Mouse (Mus musculus) cerebellum, adult (tissue): ENCODE results near the gene Lrrfip1.

ENCODE experiments used
- ATAC-seq: cut with Nextera tagmentation; 2 replicates; pipeline ENCODE4 v1.9.2; 2017; ENCODE audit warnings: mild to moderate bottlenecking, moderate library complexity, mixed read lengths; ENCODE audit not compliant: insufficient number of reproducible peaks, low FRiP score, low TSS enrichment

Lrrfip1 gene

DNA sequence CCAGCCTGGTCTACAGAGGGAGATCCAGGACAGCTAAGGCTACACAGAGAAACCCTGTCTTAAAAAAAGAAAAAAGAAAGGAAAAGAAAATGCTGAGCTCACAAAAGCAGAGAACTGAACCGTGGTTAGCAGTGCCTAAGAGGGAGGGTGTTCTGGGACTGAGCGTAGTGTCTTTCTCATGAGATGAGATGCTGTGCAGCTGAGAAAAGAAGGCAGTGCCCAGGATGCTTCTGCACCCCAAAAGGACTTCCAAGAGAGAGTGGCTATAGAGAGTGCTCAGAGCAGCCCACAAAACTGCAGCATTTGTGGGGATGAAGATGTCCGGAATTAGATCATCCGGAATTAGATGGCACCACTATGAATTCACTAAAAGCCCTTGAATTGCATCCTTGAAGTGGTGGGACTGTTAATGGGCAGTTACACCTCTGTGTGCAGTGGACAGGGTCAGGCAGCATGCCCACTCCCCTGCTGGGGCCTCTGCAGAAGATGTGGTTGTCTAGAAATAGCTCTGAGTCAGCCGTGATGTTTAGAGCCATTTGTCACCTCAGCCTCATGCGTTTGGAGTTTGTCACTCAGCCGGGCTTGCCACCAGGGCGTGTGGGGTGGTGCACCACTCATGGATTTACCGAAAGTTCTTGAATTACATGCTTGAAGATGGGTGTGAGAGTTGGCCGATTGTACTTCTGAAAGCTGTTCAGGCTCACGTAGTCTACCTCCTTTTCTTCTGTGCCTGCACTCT is 23.8 kb downstream of the Lrrfip1 start:
- ATAC-seq = no peak

DNA sequence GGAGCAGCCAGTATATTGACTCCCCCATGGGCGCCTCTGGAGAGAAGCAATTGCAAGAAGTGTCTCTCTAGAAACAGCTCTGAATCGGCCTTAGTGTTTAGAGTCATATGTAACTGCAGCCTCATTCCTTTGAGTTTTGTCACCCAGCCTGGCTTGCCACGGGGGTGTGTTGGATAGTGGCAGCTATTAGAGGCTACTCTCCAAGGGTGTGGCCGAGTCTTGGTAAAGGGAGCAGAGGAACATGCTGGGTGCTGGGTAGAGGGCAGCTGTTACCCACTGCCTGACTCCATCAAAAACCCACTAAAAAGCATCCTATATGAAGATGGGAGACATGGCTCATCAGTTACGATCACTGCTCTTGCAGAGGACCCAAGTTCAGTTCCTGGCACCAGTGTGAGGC is 24.7 kb downstream of the Lrrfip1 start:
- ATAC-seq = no peak

DNA sequence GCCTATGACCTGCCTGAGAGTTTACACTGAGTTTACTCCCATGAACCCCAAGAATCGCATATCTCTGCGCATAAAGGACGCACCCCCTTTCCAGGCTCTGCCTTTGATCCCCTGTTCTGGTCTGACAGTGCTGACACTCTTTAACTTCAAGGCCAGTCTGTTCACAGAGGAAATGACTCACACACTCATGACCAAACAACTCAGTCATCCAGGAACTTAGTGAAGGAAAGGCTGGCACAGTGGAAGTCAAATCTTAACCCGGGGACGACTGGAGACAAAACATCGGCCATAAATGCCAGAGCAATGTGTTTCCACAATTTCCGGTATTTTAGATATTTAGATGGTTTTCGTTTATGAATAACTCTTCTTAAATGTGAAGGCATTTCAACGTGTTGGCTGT is 25.4 kb downstream of the Lrrfip1 start:
- no peak for ATAC-seq

DNA sequence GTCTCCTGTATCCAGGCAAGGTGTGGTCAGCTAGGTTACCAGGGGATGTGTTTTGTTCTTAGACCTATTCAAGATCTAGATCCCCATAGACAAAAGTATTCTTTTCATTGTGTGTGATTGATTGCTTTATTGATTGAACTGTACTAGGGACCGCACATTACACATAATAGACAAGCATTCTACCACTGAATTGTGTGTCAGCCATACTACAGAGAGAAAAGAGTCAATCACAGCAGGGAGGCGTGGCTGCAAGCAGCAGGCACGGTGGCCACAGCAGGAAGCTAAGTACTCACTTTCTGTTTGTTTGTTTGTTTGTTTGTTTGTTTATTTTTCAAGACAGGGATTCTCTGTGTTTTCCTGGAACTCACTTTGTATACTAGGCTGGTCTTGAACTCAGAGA is 25.9 kb downstream of the Lrrfip1 start:
- no peak for ATAC-seq

DNA sequence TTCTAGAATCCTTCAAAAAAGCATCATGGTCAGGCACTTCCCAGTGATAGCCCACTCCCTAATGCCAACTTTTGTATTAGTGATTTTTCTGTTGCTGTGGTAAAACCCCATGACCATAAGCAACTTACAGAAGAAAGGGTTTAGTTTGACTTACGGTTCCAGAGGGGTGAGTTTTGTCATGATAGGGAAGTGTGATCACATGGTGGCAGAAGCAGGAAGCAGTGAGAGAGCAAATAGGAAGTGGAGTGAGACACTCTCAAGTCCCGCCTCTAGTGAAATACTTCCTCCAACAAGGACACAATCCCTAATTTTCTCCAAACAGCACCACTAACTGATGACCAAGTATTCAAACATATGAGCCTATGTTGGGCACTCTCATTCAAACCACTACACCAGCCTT is 28.4 kb downstream of the Lrrfip1 start:
- ATAC-seq = no peak

DNA sequence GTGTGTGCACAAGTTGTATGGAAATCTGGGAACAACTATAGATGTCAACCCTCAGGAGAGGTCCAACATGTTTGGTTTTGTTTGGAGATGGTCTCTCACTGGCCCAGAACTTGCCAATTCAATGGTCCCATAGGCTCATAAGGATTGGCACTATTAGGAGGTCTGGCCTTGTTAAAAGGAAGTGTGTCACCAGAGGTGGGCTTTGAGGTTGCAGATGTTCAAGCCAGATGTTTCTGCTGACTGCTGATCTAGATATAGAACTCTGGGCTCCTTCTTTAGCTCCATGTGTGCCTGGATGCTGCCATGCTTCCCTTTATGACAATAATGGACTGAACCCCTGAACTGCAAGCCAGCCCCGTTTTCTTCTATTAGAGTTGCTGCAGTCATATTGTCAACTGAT is 31.8 kb downstream of the Lrrfip1 start:
- ATAC-seq = no peak

DNA sequence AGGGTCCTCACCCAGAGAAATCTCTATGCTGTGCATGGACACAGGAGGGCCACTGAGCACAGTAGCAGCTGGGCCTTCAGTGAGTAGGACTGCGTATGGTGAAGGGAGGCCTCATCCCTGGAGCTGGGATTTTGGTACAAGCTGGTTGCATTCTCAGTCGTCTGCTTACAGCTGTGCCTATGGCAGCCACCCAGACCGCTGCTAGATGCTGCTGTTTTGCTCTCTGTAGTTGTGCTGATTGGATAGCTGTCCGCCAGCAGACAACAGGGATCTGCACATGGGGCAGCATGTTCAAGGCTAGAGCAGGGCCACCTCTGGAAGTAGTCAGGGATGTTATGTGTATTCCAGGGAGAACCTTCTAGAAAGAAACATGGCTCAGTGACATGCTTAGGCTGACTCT is 33.0 kb downstream of the Lrrfip1 start:
- ATAC-seq = no peak

DNA sequence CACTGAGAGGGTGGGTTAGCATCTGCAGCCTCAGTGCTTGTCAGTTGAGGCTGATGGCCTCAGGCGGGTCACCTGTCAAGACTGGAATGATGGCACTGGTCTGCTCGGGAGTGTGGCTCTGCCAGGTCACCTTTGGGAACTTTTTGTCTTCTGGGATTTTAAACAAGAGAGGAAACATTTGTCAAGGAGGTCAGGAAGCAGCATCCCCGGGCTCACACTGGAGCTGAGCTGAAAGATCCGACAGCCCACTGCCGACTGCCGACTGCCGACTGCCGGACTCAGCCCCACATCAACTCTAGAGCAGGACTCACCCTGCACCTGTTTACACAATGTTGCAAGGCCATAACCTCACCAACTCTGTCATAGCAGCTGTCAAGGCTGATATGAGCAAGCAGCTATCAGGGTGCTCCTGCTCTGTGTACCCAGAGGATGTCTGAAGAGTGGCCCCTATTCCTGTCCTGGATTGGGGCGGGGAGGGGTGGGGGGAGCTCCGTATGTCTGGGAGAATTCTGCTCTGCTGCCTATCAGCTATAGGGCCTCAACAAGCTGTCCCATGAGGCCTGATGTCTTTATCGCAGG is 33.9 kb downstream of the Lrrfip1 start:
- ATAC-seq = no peak

DNA sequence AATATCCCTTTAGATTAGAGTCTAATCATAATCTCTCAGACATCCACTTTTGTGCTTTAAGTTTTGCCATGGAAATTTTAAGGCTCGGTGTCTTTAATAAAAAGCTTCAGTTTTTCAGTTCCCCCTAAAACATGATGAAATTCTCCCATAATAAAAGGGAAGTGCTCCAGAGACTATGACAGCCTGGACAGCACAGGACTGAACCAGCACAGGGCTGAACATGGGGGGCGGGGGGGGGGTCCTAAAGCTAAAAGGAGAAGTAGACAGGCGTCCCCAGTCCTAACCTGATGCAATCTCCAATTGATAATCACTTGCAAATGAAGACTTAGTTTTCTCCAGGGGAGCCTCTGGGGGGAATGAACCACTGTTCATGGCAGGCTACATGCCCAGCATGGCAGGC is 36.0 kb downstream of the Lrrfip1 start:
- no peak for ATAC-seq

DNA sequence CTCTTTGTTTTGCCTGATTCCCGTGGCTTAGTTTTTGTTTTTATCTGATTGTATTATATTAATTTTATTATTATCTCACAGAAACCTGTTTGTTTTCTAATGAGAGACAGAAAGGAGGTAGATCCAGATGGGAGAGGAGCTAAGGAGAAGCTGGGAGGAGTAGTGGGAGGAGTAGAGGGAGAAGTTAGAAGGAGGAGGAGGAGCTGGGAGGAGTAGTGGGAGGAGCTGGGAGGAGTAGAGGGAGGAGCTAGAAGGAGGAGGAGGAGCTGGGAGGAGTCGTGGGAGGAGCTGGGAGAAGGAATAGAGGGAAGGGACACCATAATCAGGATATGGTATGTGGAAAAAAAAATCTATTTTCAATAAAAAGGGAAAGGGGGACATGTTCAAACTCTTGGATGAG is 36.7 kb downstream of the Lrrfip1 start:
- no peak for ATAC-seq

DNA sequence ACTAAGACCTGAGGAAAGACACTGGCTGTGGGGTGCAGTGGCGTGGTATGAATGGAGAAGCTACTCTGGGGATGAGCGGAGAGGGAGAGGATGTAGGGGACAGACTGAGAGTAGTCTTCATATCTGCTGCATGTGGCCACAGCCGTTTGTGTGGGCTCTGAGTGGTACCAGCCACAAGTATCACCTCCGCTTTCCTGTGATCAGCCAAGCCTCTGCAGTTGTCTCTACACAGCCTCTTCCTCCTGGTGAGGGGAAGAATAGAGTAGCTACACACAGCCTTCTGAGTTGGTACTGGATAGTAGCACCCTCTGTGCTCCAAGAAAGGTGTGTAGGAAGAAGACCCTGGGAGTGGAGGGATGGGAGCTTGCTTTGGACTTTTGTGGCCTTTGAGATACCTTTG is 38.7 kb downstream of the Lrrfip1 start:
- no peak for ATAC-seq

DNA sequence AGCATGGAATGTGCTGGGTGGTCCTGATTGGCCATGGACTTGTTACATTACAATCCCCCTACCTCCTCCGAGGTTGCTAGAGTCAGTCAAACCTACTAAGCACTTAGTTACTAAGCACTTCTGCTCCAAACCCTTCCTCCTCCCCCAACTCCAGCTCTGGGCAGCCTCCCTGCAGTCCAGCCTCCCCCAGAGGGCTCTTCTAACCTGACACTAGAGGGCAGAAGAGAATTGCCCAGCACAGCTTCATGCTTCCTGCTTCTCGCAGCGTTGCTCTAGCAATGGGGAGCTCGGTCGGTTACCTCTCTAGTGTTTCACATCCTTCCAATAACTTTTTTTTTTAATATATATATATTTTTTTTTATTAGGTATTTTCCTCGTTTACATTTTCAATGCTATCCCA is 39.5 kb downstream of the Lrrfip1 start:
- ATAC-seq = no peak

DNA sequence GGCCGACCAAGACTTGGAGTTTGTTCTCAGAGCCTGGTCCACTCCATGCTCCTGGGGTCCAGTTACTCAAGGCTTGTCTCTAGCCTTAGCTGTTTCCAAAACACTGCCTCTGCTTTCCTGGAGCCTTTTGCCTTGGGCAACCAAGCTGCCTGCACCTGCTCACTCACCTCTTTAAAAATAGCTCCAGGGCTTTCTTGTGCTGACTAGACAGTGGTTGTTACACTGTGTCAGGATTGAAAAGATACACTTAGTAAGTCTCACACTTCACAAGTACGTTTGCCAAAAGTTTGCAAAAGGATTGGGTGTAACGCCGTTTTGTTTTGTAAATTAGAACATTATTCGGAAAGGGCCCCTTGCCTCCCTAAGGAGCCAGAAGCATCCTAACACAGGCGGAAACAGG is 40.0 kb downstream of the Lrrfip1 start:
- ATAC-seq = no peak

DNA sequence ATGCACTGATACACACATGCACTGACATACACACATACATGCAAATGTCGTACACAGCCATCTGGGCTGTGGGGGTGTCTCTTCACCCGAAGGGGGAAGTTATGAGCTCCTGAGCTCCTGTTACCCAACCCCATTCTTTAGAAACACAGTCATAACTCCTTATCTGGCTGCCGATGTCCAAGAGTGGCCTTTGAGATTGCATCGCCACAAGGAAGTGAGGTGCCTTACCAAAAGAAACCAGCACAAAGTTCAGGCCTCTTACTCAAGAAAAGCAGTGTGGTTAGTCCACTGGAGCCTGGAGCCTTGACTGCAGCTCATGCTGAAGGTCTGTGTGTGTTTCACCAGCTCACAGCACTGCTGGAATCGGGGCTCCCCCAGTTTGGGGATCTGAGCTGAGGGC is 43.1 kb downstream of the Lrrfip1 start:
- no peak for ATAC-seq

DNA sequence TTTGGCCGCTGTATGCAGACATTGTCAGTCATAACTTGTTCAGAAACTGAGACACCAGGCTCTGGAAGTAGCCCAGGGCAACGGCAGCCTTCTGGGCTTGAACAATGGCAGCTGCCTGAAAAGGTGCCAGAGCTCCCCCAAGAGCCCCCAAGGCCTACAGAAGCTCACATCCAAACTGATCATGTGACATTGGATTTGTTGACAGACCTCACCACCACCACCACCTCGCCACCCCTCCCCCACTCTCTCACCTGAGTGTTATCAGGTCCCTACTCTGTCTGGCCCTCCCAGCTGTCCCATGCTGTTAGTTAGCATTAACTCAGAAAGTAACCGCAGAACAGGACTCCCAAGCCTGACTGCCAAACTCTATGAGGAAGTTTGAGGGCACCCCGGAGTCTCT is 44.7 kb downstream of the Lrrfip1 start:
- ATAC-seq = no peak

DNA sequence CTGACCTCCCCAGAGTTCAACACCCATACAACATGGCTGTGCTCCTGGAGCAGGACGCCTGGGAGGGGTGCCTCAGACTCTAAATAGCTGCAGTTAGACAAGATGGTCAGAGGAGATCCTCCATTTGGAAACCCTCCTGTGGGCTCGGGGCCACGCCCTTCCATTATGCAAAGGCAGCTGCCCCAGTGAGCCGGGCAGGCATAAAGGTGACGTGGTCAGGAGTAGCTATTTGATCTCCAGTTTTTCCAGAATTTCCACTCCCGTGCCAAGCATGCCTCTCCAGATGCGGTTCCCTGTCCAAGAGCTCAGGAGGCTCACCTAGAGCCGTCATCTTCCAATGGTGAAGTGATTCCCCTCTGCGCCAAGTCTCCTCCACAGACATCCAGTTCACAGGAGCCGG is 45.6 kb downstream of the Lrrfip1 start:
- ATAC-seq = no peak

DNA sequence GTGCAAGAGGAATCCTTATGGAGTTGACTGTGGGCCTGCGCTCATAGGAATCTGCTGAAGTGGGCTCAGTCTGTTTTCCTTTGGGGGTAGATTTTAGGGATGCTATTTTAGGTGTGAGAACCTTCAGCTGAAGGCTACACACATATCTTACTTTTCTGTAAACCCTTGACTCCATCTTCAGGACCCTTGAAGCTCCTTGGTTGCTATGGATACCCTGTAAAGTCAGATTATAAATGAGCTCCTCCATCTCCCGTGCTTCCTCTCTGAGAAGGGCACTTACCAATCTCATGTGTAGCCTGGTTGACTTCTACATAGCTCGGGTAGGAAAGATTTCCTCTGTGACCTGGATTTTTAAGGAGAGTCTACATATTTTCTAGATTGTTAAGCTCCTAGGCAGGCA is 46.1 kb downstream of the Lrrfip1 start:
- ATAC-seq = no peak

DNA sequence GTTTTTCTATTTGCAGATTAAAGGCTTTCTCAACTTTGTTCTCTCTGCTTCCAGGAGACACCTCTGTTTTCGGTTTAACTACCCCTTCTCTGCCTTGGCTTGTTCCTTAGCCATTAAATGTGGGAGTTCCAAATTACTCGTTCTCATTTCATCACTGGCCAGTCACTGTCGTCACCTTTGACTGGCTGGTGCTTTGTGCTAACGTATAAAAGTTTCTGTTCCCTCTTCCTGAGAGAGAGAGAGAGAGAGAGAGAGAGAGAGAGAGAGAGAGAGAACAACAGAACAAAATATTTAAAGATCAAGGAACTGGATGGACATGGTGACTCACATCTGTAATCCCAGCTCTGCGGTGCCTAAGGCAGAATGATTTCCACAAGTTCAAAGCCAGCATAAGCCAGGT is 47.7 kb downstream of the Lrrfip1 start:
- no peak for ATAC-seq

DNA sequence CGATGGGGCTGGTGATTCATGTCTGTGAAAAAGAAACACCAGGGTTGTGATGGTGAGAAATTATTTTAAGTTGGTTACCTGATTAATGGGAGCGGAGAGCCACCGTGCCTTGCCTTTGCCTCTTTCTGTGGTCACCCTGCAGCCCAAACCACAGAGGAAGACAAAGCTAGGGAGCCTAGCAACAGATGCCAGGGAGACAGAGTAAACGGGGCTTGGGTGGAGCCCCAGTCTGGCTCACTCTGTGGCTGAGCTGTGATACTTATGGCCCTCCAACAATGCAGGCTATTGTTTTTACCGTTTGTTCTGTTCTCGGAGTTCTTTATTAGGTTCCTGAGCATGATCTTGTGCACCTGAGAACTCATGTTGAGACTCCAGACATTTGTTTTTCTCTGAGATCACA is 50.8 kb downstream of the Lrrfip1 start:
- no peak for ATAC-seq

DNA sequence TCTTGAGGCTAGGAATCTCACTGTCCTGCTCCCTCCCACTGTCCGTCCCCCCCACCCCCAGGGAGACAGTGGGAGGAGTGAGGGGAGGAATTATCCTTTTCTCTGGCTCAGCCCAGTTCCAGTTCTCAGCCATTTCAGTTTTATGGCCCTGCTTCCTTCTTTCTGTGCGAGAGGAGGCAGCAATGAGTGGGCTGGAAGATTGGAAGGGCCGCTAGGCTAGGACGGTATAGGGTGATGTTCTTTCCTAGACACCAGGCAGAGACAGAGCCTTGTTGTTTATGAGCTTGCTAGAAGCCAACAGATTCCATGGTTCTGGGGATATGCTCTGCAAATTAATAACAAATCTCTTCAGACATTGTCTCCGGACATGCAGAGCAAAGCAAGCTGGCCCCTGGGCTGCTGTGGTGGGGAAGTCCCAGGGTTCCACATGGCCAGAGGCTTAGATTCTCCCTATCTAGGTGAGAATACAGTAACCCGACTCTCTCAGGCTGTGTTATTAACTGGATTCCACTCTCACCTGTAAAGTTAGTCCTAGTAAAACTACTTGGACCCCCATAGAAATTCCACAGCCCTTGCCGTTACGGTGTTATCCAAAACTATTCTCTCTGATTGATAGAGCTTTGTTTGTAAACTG is 53.0 kb downstream of the Lrrfip1 start:
- no peak for ATAC-seq

DNA sequence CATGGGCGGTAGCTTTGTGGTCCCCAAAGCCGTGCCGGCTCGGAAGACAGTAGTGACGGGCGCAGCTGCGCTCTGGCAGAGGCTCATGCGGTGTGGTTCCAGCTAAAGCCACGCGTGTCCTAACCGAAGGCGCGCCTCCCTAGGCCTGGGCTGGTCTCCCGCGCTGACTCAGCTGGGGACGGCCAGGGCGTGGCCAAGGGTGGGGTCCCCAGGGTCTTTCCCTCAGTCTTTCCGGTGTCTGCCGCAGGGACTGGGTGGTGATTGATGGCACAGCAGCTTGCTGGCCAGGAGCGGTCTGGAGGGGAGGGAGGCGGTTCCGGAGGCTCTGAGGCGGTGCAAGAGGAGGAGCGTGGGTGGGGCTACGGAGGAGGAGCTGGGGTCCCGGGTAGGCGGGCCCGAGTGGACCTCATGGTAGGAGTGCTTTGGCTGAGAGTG is 54.2 kb downstream of the Lrrfip1 start:
- peak; percentile 41; the same call in 1 of the 2 replicates for ATAC-seq
